Mouse (Mus musculus) cerebellum, adult (tissue): ENCODE data around the gene Ston2.
"Not testable (repeated sequence)": the region's sequence is repeated elsewhere in the genome, so short reads cannot be mapped to it uniquely, and the experiment has no call there.

Experiments used
- ATAC-seq: cut with Nextera tagmentation; 2 replicates; pipeline ENCODE4 v1.9.2; 2017; ENCODE audit warnings: mild to moderate bottlenecking, moderate library complexity, mixed read lengths; ENCODE audit not compliant: insufficient number of reproducible peaks, low FRiP score, low TSS enrichment

The Ston2 gene

GRCm38 (mm10) chr12:91793266-91793665, 5.1 kb upstream of the Ston2 start:
- ATAC-seq: no peak

DNA sequence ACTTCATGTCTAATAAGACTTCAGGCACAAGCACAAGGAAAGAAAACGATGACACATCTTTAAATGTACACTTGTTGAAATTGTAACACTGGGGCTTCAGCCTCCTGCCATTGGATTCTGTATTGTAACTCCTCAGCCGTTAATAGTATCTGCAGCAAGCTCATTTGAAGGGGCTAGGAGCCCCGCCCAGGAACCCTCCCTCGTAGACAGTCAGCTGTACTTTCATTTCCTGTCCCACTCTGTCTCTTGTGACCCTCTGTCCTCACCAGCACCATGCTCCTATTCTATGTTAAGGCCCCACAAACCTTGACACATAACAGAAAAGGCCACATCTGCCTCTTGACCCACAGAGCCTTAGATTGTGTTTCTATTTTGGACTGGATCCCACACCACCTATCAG, 3.6 kb upstream of the Ston2 start:
- no peak for ATAC-seq

- ATAC-seq: no peak
These were observed 1.6 kb upstream of the Ston2 start for GRCm38 (mm10) chr12:91789801-91790200.

GRCm38 (mm10) chr12:91788446-91788845, 259 bp upstream of the Ston2 start:
- not testable (repeated sequence) for ATAC-seq

DNA sequence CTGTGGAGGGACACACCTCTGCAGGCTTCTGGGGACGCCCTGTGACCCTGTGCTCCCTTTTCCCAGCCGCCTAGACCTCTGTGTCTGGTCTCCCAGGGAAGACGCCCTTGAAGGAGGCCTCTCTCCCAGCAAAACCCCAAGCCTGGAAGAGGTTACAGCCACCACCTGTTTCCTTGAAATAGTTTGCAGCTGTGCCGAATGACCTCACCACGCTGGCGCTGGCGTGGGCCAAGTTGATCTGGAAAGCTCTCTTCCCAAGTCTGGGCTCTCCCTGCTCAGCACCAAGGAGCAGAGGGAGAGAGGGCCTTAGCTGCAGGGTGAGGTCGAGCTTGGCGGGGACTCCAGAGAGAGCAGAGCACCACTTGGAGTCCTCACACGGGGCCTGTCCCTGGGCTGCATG, 1.8 kb downstream of the Ston2 start:
- ATAC-seq: no peak

DNA sequence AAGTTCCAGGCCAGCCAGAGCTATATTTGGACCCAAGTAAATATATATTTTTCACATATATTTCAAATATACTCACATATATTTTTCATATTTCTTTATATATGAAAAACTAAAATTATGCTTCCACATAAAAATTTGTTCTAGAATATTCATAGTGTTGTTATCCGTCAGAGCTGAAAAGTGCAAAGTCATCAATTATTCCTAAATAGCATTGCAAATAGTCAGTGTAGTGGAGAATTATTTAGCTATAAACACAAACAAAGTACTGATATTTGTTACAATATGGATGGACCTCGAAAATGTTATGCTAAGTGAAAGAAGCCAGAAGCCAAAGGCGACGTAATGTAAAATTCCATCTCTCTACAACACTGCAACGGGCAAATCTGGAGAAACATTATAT, 6.8 kb downstream of the Ston2 start:
- ATAC-seq: no peak

- no peak for ATAC-seq
These were observed 7.7 kb downstream of the Ston2 start for GRCm38 (mm10) chr12:91780531-91780930.

DNA sequence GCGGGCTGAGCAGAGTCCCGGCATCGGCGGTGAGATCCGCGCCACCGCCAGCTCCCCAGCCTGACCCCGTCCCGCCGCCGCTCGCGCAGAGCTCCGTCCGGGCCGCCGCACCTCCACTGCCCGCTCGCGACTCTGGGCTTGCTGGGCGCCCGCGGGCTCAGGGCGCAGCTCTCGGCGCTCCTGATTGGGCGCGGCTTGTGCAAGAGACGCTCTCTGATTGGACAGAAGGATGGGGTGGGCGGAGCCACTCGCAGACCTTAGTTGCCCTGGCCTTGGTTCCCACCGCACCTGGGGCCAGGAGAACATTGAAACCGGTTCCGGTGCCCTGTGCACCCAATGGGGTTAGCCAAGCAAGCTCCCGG, 9.2 kb downstream of the Ston2 start:
- peak; percentile 82 for ATAC-seq

GRCm38 (mm10) chr12:91778211-91779003, 9.8 kb downstream of the Ston2 start:
- ATAC-seq: no peak

- no peak for ATAC-seq
These were observed 11.8 kb downstream of the Ston2 start for GRCm38 (mm10) chr12:91776342-91776741.

GRCm38 (mm10) chr12:91774811-91775284, 13.3 kb downstream of the Ston2 start:
- ATAC-seq: no peak

DNA sequence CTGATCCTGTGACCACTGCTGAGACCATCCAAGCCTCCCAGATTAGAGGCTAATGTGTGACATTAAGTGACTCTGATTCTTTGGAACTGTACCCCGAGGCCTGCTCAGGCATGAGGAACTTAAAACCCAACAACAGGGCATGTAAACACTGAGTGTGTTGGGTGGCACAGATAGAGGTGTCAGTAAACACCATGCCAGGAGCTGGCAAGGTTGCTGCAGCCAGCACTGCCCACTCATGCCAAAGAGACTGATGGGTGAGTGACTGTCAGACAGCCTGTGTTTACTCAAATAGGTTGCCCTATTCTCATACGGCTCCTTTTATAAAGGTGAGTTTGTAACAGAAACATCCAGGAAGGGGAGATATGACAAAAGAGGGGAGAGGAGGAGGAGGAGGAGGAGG, 19.3 kb downstream of the Ston2 start:
- ATAC-seq: no peak

DNA sequence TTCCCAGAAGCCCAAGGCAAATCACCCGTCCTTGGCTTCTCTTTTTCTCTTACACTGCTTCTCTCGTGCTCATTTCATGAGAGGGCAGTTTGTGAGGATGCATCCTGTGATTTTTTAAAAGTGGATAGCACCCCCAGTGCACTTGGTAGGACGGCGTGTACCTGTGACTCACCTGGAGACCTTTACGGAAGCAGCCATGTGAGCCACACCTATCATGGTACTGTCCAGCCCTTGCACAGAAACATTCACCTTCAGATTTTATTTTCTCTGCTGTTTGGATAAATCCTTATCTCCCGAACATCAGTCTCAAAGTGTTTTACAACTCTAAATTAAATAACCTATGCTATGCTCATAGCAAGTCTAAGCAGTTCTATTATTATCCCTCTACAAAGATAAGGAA, 20.0 kb downstream of the Ston2 start:
- ATAC-seq: no peak

- 0 out of 2 replicates have a peak, but pooled peaks have one; percentile 17 for ATAC-seq
These were observed 21.7 kb downstream of the Ston2 start for GRCm38 (mm10) chr12:91766338-91767107.

DNA sequence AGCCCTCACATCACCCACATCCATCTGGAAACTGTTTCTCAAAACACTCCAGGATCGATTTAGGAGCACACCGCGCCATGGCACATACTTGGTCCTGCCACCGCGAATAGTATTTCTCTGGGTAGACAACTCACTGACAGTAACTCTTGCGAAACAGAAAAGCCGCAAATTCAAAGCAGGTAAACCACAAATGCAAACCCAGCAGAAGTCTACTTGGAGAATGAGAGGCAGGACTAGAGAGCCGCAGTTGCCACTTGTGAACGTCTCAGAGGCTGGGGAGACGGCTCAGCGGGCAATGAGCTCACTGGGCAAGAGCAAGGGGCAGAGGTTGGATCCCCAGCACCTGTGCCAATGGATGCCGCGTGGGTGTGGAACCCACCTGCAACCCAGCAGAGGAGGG, 22.7 kb downstream of the Ston2 start:
- ATAC-seq: no peak

GRCm38 (mm10) chr12:91765054-91765453, 23.1 kb downstream of the Ston2 start:
- ATAC-seq: no peak

- ATAC-seq: no peak
These were observed 23.7 kb downstream of the Ston2 start for GRCm38 (mm10) chr12:91764471-91764870.

DNA sequence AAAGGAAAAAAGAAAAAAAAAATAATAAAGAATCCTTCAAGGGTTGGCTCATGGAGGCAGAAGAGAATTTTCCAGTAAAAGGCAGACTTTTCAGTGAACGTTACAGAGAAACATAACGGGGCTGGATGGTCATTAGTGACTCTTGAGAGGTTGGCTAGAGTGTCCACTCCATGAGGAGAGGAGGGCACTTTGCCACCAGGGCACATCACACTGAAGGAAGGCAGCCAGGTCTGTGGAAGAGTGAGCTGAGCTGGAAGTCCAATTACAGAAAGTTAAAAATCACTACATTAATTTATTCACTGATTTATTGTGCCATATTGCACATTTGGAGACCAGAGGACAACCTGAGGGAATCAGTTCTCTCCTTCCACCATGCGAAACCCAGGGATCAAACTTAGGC, 28.4 kb downstream of the Ston2 start:
- ATAC-seq: no peak

GRCm38 (mm10) chr12:91757854-91758562, 30.2 kb downstream of the Ston2 start:
- no peak for ATAC-seq

DNA sequence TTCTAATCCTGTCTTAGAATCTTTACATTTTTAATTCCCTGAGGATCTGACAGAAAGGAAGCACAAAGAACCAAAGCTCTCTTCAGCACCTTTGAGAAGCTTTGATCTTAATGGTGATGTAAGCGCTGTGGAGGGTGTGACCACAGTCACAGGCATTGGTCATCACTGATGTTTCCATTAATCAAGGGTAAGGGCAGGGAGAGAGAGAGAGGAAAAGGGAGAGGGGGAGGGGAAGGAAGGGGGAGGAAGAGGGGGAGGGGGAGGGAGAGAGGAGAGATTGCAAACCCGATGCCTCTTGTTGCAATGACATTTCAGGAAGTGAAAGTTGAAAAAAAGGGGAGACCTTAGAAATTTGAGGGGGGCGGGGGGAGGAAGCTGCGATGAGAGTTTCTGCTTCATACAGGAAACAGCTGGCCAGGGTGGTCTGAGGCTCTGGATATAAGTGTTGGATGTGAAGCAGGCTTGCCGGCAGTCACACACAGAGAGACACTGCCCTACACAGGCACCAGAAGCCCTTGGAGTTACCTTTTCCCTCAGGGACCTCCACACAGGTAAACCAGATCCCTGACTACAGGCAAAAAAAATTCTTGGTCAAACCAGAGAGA, 31.5 kb downstream of the Ston2 start:
- no peak for ATAC-seq

DNA sequence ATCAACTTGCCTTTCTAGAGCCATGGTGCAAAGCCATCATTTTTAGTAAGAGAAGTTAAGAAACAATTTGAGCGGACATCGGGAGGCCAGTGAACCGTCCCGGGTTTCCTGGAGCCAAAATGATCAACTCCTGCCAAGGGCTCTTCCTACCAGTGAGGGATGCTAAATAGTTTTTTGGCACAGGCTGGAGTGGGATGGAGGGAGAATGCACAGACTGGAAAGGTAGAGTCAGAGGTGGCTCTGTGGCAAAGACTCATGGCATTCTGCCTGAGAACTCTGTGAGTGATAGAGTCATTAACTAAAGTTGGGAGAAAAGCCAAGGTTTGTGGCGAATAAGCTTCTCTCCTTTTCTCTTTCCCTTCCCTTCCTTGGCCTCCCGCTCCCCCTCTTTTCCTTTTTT, 33.6 kb downstream of the Ston2 start:
- no peak for ATAC-seq
